Mouse (Mus musculus) spleen, postnatal 14 days (tissue): ENCODE data around the gene Slc37a2.

Source experiments
- DNase-seq, 2 experiments: peaks; one replicate each; pipeline ENCODE4 v3.0.0; 2021 to 2022; ENCODE audit warnings: low spot score in 2 of 2

The Slc37a2 gene

DNA sequence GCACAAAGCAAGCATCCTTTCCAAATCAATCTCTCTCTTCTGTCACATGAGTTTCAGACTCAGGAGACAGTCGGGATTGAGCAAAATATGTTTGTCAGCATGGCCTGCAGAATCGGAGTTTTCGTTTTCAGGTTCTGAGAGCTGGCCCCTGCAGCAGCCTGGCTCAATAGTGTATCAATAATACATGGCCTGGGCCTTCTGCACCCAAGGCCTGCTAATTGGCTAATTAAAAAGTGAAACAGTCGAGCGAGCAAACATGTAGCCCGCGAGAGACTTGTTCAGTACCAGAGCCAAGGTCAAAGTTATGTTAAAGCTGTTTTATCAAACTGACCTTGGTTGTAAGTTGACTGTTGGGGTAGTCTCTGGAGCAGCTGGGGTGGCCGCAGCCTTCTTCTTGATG is 34.8 kb downstream of the Slc37a2 start:
- no peak for DNase-seq

DNA sequence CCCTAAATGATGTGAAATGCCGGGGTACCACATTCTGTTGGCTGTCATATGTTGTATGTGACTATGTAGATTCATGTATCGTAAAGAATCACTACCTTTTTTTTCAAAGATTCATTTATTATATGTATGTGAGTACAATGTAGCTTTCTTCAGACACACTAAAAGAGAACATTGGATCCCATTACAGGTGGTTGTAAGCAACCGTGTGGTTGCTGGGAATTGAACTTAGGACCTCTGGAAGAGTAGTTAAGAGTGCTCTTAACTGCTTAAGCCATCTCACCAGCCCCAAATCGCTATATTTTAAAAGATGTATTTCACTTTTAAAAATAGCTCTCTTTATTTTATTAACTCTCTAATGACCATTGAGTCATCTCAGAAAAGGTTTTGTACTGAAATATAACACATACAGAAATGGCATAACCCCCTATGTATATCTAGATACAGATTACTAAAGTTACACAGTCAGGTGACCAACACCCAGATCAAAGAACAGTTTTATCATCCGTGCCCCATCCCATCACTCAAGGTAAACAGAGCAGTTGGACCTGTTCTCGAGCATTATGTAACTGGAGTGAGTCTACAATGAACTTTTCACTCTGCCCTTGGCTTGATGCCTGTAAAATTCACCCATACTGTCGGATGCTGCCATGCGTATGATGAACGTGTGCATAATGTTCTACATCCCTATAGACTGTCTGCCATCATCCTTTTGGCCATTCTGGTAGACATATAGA is 41.0 kb downstream of the Slc37a2 start:
- DNase-seq = no peak

DNA sequence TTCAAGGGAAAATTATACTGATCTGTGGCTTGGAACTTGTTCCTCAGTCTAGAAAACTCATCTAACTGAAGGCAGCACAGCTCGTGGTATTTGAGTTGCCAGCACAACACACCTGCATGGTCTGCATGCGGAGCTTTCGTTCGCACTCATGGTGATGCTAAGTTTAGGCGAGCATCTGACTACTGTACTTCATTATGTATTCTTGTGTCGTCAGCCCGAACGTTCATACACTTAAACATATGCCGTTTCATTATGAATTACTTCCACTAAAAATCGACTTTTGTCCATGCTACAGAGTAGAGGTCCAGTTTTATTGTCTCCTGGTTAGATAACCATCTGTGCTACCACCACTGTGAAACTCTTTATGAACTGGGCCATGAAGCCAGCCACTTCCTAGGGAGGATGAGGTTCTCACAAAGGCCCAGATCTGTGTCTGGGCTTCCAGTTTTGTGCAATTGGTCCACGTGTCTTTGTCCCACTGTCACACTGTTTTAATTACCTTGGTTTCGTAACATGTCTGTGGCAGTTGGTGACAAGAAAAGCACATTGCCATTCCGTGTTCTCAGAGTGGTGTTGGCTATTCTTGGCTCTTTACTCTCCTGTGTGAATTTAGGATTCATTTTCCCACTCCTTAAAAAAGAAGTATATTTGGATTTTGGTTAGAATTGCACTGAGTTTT is 42.3 kb downstream of the Slc37a2 start:
- no peak for DNase-seq

DNA sequence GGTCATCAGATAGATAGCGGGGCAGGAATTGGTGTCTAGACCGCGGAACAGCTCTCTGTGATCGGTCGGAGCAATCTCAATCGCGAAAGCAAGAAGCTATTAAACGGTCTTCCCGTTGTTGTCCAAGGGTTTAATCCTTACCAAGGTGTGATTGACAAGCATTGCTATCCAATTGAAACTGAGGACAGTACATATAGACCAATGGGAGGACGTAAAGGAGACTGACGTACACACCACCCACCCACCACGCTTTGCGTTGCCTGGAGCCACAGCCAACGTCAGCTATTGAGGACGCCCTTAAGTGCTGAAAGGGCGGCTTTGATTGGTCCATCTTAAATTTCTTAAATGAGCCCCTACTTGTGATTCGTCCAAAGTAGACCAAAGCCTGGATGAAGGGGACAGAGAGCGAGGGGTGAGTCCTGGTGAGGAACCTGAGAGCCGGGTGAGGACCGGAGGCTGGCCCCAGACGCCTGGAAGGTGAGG is 47.6 kb downstream of the Slc37a2 start, which contains the start of gene Tmem218:
Gene Tmem218, plus strand, starts transcription at position 295 of the 483 bp plus-strand sequence.
- DNase-seq = peak; percentile 59 to 74

DNA sequence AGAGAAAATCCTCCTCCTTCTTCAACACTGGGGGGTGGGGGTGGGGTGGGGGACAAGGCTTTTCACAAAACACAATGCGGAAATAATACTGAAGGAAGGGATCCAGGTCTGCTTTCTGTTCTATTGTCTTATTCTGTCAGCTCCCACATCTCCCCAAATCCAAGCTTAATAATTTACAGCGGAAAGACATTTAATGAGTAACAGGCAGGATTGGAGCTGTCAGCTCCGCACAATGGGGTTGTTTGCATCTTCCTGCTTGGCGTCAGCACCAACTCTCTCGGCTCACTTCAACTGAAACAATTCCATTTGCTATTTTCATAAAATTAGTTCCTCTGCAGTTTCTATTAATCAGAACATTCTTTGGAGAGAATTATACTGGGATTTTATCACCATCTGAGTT is 51.7 kb downstream of the Slc37a2 start:
- no peak for DNase-seq

DNA sequence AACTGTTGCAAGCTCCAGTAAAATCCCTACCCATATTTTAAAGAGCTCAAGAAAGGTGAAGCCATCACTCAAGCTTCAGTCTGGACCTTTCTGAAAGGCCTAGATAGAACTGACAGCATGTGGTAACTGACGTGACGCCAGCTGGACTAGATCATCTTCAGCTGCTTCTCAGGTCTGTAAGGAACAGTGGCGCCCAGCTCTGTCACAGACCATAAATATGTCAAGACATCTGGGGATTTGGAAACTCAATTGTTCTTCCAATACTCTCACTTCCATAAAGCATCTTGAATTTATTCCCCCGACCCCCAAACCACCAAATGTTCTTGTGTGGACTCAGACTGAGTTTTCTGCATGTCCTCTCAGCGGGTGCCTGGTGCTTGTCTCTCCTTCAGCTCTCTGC is 55.1 kb downstream of the Slc37a2 start:
- no peak for DNase-seq

DNA sequence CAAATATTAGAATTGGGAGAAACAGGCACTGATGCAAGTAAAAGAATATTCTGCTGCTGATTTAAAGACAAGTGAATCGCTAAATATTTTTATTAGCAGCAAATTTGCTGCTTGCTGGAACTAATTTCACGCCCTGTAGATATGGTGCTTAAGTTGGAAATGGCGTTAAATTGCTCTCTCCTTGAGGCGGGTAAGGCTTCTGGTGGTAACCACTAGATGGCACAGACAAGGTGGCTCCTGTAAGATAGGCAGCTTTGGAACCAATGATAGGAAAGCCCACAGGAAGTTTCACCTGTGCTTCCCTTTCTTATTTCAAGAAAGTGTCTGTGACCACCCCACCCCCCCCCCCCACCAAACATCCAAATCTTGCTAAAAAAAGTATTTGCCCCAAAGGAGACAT is 58.5 kb downstream of the Slc37a2 start:
- DNase-seq = no peak

DNA sequence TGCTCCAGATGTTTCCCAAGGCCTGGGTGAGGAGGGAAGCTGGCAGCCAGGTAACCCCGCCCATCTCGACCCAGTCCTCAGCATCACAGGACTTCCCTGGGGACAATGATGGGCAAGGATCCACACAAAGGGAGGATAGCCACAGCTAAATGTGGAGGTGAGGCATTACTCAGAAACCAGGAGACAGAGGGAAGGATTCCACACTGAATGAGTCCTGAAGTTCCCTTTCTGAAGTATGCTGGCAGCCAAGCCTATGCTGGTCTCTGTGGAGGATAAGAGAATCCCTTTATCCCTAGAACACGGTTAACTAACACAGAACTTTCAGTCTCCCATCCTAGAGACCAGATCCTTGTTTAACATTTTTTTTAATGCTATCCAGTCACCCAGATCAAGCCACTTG is 67.5 kb downstream of the Slc37a2 start:
- DNase-seq = no peak

DNA sequence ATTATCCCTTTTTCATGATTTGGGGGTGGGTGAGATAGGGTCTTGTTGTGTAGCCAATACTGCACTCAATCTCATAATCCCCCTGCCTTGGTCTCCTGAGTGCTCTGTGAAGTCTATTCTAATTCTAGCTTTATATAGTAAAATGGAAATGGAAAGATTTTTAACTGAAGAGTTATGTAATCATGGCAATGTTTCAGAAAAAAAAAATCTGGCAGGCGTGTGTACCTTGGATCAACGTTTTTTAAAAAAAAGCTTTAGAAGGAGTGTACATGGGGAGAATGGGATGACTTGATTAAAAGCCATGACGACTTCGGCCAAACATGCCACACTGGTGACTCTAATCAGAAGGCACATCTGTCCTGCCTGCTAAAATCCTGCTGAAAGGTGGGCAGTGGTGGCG is 68.1 kb downstream of the Slc37a2 start:
- no peak for DNase-seq

DNA sequence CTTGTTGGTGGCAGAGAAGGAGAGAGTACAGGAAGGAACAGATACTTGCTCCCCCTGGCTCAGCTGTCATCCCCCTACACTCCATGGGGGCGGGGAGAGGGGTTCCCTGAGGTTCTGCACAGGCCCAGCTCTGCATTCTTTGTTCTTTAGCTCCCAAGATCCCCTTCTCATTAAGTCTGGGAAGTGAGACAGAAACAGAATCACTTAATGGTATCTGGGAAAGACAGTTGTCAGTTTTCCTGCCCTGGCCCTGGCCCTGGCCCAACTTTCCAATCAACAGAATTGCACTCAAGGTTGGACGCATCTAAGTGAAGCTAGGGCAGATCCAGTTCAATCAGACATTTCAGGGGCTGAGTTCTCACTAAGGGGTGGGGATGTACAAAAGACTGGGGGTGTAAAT is 72.4 kb downstream of the Slc37a2 start:
- no peak for DNase-seq

DNA sequence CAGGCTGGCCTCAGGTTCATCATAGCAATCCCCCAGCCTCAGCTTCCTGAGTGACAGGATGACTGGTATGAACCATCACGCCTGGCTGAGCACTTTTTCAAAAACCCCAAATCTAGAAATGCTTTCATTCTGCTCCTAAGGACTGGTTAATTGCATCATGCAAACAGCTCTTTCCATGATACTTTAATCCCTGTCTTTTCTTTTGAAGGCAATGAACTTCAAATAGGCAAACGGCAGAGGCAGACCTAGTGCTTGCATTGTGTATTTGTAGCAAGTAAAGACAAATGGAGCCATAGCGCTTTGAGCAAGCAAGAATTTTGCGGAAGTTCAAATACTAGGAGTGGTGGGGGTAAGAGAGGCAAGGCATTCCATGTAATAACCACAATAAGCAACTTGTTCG is 73.9 kb downstream of the Slc37a2 start:
- no peak for DNase-seq

DNA sequence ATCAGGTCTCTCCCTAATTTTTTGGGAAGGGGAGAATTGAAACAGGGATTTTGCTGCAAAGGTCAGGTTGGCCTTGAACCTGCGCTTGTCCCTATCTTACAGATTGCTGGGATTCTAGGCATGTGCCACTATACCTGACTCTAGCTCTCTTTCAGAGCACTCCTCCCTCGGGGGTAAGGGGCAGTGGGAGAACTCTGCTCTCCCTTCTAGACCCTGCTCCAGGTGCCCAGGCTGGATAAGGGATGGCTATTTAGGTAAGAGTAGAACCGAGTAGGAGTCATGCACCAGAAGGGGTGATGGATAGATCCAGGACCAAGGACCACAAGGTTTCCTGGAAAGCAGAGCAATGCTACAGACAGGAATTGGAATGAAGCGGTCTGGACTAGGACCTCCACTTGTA is 75.9 kb downstream of the Slc37a2 start:
- no peak for DNase-seq

DNA sequence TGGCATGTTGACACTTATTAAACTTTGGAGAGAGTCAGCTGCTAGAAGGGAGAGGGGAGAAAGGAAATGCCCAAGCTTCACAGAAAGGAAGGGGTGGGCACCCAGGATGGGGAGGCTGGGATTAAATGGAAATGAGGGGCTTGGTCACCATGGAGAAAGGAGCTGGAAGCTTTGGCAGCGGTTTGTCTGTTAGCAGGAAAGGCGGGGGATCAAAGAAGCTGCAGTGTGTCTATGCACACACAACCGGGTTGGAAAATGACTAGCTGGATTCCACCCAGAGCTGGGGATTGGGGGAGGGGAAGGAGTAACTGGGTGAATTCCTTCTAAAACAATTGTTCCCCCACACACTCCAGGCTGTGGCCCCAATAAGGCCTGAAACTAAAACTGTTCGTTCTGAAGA is 76.6 kb downstream of the Slc37a2 start:
- no peak for DNase-seq
